Mouse (Mus musculus): ENCODE data around the gene Gpr155. TPM values are rescaled to one million over a fixed set of nuclear protein-coding genes. Genes with fewer than 3 reads are reported as not detected.

Gene Gpr155
- polyA plus RNA-seq, 1 experiment, result 1.8 TPM

GRCm38 (mm10) chr2:73385172-73385571 lies 1.2 kb downstream of the Gpr155 start:
- no peaks in the 10 kb centered on the region for H3K36me3 ChIP-seq (ENCODE audit: control insufficient read depth, insufficient read depth, low read length, poor library complexity, severe bottlenecking)
- TF ChIP-seq CTCF (IDR thresholded peaks at IDR 0.05; ENCODE audit: low read depth, low read length) (no peak), POLR2A (IDR thresholded peaks at IDR 0.05; ENCODE audit: insufficient read depth, low read length) (no peak), EP300 (IDR thresholded peaks at IDR 0.05; ENCODE audit: insufficient read depth, low read depth, low read length) (no peak)
- no peaks in the 10 kb centered on the region; the same call in 1 of the 2 replicates for H3K27me3 ChIP-seq (ENCODE audit: control insufficient read depth, insufficient read depth, low read length, poor library complexity, severe bottlenecking)
- H3K9ac ChIP-seq (ENCODE audit: low read depth, poor library complexity, severe bottlenecking), result no peak overlapping the region
- H3K27ac ChIP-seq (ENCODE audit: insufficient read depth, low read length), result no peak overlapping the region
- no peaks in the 10 kb centered on the region for H3K4me1 ChIP-seq (ENCODE audit: control insufficient read depth, insufficient read depth, low read length)
- no peak overlapping the region for H3K4me3 ChIP-seq (ENCODE audit: low read depth, low read length)
- H3K9me3 ChIP-seq (replicated peaks; ENCODE audit: control insufficient read depth, insufficient read depth, low read length, poor library complexity, severe bottlenecking), result no peaks in the 10 kb centered on the region

- no peaks in the 10 kb centered on the region for H3K36me3 ChIP-seq (ENCODE audit: control insufficient read depth, insufficient read depth, low read length, poor library complexity, severe bottlenecking)
- H3K27ac ChIP-seq (ENCODE audit: insufficient read depth, low read length), result no peak overlapping the region
- H3K9me3 ChIP-seq (replicated peaks; ENCODE audit: control insufficient read depth, insufficient read depth, low read length, poor library complexity, severe bottlenecking), result no peaks in the 10 kb centered on the region
- no peak overlapping the region for H3K9ac ChIP-seq (ENCODE audit: low read depth, poor library complexity, severe bottlenecking)
- no peaks in the 10 kb centered on the region for H3K4me1 ChIP-seq (ENCODE audit: control insufficient read depth, insufficient read depth, low read length)
- H3K27me3 ChIP-seq (ENCODE audit: control insufficient read depth, insufficient read depth, low read length, poor library complexity, severe bottlenecking), result no peaks in the 10 kb centered on the region
- no peak for TF ChIP-seq CTCF (IDR thresholded peaks at IDR 0.05; ENCODE audit: low read depth, low read length)
- no peak for TF ChIP-seq EP300 (IDR thresholded peaks at IDR 0.05; ENCODE audit: insufficient read depth, low read depth, low read length)
- no peak for TF ChIP-seq POLR2A (IDR thresholded peaks at IDR 0.05; ENCODE audit: insufficient read depth, low read length)
- H3K4me3 ChIP-seq (ENCODE audit: low read depth, low read length), result no peak overlapping the region
Measured at GRCm38 (mm10) chr2:73380298-73380975, 5.9 kb downstream of the Gpr155 start.

GRCm38 (mm10) chr2:73379656-73380055 lies 6.7 kb downstream of the Gpr155 start:
- H3K27me3 ChIP-seq (ENCODE audit: control insufficient read depth, insufficient read depth, low read length, poor library complexity, severe bottlenecking), result no peaks in the 10 kb centered on the region
- TF ChIP-seq CTCF (IDR thresholded peaks at IDR 0.05; ENCODE audit: low read depth, low read length) (no peak), EP300 (IDR thresholded peaks at IDR 0.05; ENCODE audit: insufficient read depth, low read depth, low read length) (no peak), POLR2A (IDR thresholded peaks at IDR 0.05; ENCODE audit: insufficient read depth, low read length) (no peak)
- no peaks in the 10 kb centered on the region for H3K36me3 ChIP-seq (ENCODE audit: control insufficient read depth, insufficient read depth, low read length, poor library complexity, severe bottlenecking)
- H3K9ac ChIP-seq (ENCODE audit: low read depth, poor library complexity, severe bottlenecking), result no peak overlapping the region
- H3K4me1 ChIP-seq (ENCODE audit: control insufficient read depth, insufficient read depth, low read length), result no peaks in the 10 kb centered on the region
- no peak overlapping the region for H3K27ac ChIP-seq (ENCODE audit: insufficient read depth, low read length)
- H3K9me3 ChIP-seq (replicated peaks; ENCODE audit: control insufficient read depth, insufficient read depth, low read length, poor library complexity, severe bottlenecking), result no peaks in the 10 kb centered on the region
- no peak overlapping the region for H3K4me3 ChIP-seq (ENCODE audit: low read depth, low read length)

DNA sequence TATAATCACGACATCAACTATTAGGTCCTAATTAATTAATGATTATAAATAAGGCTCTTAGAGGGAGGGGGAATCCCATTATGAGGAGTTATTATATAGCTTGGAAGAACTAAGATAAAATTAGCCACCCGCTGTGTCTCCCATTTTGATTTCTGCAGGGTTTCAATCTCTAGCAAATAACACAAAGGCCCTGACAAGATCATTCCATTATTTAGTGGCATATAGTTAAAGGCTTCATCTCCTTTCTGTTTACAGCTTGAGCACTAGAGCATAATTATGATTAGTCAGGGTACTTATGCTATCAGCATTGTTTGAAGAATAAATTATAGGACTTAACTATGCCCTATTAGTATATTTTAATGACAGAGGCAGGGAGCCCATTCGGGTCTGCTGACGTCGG lies 8.0 kb downstream of the Gpr155 start:
- TF ChIP-seq POLR2A (IDR thresholded peaks at IDR 0.05; ENCODE audit: insufficient read depth, low read length) (no peak), EP300 (IDR thresholded peaks at IDR 0.05; ENCODE audit: insufficient read depth, low read depth, low read length) (no peak), CTCF (IDR thresholded peaks at IDR 0.05; ENCODE audit: low read depth, low read length) (no peak)
- H3K9ac ChIP-seq (ENCODE audit: low read depth, poor library complexity, severe bottlenecking), result no peak overlapping the region
- no peaks in the 10 kb centered on the region for H3K9me3 ChIP-seq (replicated peaks; ENCODE audit: control insufficient read depth, insufficient read depth, low read length, poor library complexity, severe bottlenecking)
- H3K4me1 ChIP-seq (ENCODE audit: control insufficient read depth, insufficient read depth, low read length), result no peaks in the 10 kb centered on the region
- H3K4me3 ChIP-seq (ENCODE audit: low read depth, low read length), result no peak overlapping the region
- no peaks in the 10 kb centered on the region for H3K36me3 ChIP-seq (ENCODE audit: control insufficient read depth, insufficient read depth, low read length, poor library complexity, severe bottlenecking)
- no peak overlapping the region for H3K27ac ChIP-seq (ENCODE audit: insufficient read depth, low read length)
- H3K27me3 ChIP-seq (ENCODE audit: control insufficient read depth, insufficient read depth, low read length, poor library complexity, severe bottlenecking), result no peaks in the 10 kb centered on the region

DNA sequence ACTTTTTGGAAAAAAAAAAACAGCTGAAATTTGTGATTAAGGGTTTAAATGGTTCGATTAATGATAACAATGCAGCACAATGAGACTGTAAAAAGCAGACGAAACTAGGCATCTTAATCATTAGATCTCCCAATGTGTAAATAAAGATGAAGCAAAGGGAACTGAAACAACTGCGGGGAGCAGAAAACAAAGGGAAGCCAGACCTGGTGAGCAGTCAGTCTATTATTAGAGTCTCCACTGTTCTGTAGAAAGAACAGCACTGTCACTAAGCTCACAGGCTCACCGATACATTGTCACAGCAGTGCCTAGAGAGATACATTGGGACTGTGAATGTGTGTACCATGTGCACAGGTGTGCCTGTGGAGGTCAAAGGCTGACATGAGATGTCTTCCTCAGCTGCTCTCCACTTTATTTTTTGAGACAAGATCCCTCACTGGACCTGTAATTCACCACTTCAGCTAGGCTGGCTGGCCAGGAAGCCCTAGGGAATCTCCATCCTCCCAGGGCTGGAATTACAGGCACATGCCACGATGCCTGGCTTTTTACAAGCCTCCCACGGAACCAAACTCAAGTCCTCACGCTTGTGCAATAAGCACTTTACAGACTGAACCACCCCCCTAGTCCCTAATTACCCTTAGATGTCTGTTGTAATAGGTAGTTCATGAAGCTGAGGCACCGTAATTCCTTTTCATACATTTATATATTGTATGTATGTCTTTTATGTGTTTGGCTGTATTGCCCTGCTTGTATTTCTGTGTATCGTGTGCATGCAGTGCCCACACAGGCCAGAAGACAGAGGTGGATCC lies 14.6 kb downstream of the Gpr155 start:
- no peak overlapping the region for H3K27ac ChIP-seq (ENCODE audit: insufficient read depth, low read length)
- TF ChIP-seq CTCF (IDR thresholded peaks at IDR 0.05; ENCODE audit: low read depth, low read length), result no peak
- H3K4me3 ChIP-seq (ENCODE audit: low read depth, low read length), result no peak overlapping the region

DNA sequence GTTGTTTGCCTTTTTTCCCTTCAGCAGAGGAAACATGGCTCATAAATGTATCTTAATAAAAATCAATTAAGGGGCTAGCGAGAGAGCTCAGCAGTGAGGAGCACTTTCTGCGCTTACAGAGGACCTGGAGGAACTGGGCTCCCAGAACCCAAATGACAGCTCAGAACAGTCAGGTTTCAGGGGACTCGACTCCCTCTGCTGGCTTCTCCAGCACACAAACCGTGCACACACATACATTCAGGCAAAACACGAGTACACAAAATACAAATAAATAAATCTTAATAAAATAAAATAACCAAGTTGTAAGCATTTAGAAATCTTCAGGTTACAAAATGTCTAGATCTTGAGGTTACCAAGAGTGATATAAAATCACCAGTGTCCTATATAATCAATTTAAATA lies 22.9 kb downstream of the Gpr155 start:
- H3K36me3 ChIP-seq (ENCODE audit: control insufficient read depth, insufficient read depth, low read length, poor library complexity, severe bottlenecking), result no peaks in the 10 kb centered on the region
- H3K27ac ChIP-seq (ENCODE audit: insufficient read depth, low read length), result no peak overlapping the region
- no peak overlapping the region for H3K4me3 ChIP-seq (ENCODE audit: low read depth, low read length)
- H3K27me3 ChIP-seq (ENCODE audit: control insufficient read depth, insufficient read depth, low read length, poor library complexity, severe bottlenecking), result no peaks in the 10 kb centered on the region
- no peaks in the 10 kb centered on the region for H3K4me1 ChIP-seq (ENCODE audit: control insufficient read depth, insufficient read depth, low read length)
- TF ChIP-seq POLR2A (IDR thresholded peaks at IDR 0.05; ENCODE audit: insufficient read depth, low read length) (no peak), CTCF (IDR thresholded peaks at IDR 0.05; ENCODE audit: low read depth, low read length) (peak; percentile 22), EP300 (IDR thresholded peaks at IDR 0.05; ENCODE audit: insufficient read depth, low read depth, low read length) (no peak)
- H3K9ac ChIP-seq (ENCODE audit: low read depth, poor library complexity, severe bottlenecking), result no peak overlapping the region
- no peaks in the 10 kb centered on the region for H3K9me3 ChIP-seq (replicated peaks; ENCODE audit: control insufficient read depth, insufficient read depth, low read length, poor library complexity, severe bottlenecking)

More for the DNA sequence above, 14.6 kb downstream of the Gpr155 start:
- Histone ChIP-seq H3K4me1 (ENCODE audit: control insufficient read depth, insufficient read depth, low read length) (no peaks in the 10 kb centered on the region), H3K9ac (ENCODE audit: low read depth, poor library complexity, severe bottlenecking) (no peak overlapping the region), H3K36me3 (ENCODE audit: control insufficient read depth, insufficient read depth, low read length, poor library complexity, severe bottlenecking) (no peaks in the 10 kb centered on the region), H3K27me3 (ENCODE audit: control insufficient read depth, insufficient read depth, low read length, poor library complexity, severe bottlenecking) (no peaks in the 10 kb centered on the region), H3K9me3 (replicated peaks; ENCODE audit: control insufficient read depth, insufficient read depth, low read length, poor library complexity, severe bottlenecking) (no peaks in the 10 kb centered on the region)

Data from ES-Bruce4 (cell line).